Mouse (Mus musculus): ENCODE measurements at regions not wholly inside any gene's neighbourhood (a gene's known extent, or its start where the extent isn't known, plus 50 kb on each side); places are given as distances from the start of the nearest gene placed in this dataset.

GRCm38 (mm10) chr5:126266471-126266870 lies 734.9 kb downstream of the Tmem132b start:
- no peak overlapping the region for H3K9ac ChIP-seq (ENCODE audit: low read depth, low read length)
- no peaks in the 10 kb centered on the region for H3K36me3 ChIP-seq (ENCODE audit: insufficient read depth, low read length)
- no peaks in the 10 kb centered on the region for H3K4me1 ChIP-seq (replicated peaks; ENCODE audit: insufficient read depth, low read length)
- 70% methylated on average over 2 of the region's 2 CpGs for WGBS
- H3K4me3 ChIP-seq (replicated peaks; ENCODE audit: low read depth, low read length) = no peak overlapping the region
- TF ChIP-seq CTCF (IDR thresholded peaks at IDR 0.05; ENCODE audit: low read depth) = no peak
- no peak overlapping the region for H3K27ac ChIP-seq
- H3K4me2 ChIP-seq (ENCODE audit: low read length) = no peak overlapping the region
- DNase-seq (ENCODE audit: low spot score) (no peak), ATAC-seq (replicated peaks; ENCODE audit: low FRiP score, low read depth) (no peak)
- no peaks in the 10 kb centered on the region for H3K27me3 ChIP-seq (ENCODE audit: insufficient read depth, low read length)
- no peaks in the 10 kb centered on the region for H3K9me3 ChIP-seq (replicated peaks; ENCODE audit: low read length)

GRCm38 (mm10) chr5:126266929-126267609 lies 735.5 kb downstream of the Tmem132b start:
- no peak overlapping the region for H3K4me2 ChIP-seq (ENCODE audit: low read length)
- H3K9ac ChIP-seq (ENCODE audit: low read depth, low read length) = no peak overlapping the region
- H3K27ac ChIP-seq = no peak overlapping the region
- H3K4me3 ChIP-seq (replicated peaks; ENCODE audit: low read depth, low read length) = no peak overlapping the region
- no peak for ATAC-seq (replicated peaks; ENCODE audit: low FRiP score, low read depth)
- H3K27me3 ChIP-seq (ENCODE audit: insufficient read depth, low read length) = no peaks in the 10 kb centered on the region
- no peaks in the 10 kb centered on the region for H3K9me3 ChIP-seq (replicated peaks; ENCODE audit: low read length)
- H3K36me3 ChIP-seq (ENCODE audit: insufficient read depth, low read length) = no peaks in the 10 kb centered on the region
- DNase-seq (ENCODE audit: low spot score) = no peak
- TF ChIP-seq CTCF (IDR thresholded peaks at IDR 0.05; ENCODE audit: low read depth) = no peak
- WGBS = 67% methylated on average over 2 of the region's 2 CpGs
- no peaks in the 10 kb centered on the region for H3K4me1 ChIP-seq (replicated peaks; ENCODE audit: insufficient read depth, low read length)

GRCm38 (mm10) chr5:126268592-126268991 lies 737.0 kb downstream of the Tmem132b start:
- no peaks in the 10 kb centered on the region for H3K4me1 ChIP-seq (replicated peaks; ENCODE audit: insufficient read depth, low read length)
- H3K27me3 ChIP-seq (ENCODE audit: insufficient read depth, low read length) = no peaks in the 10 kb centered on the region
- H3K36me3 ChIP-seq (ENCODE audit: insufficient read depth, low read length) = no peaks in the 10 kb centered on the region
- ATAC-seq (replicated peaks; ENCODE audit: low FRiP score, low read depth) (no peak), DNase-seq (ENCODE audit: low spot score) (no peak)
- WGBS = 79% methylated on average over 4 of the region's 4 CpGs
- no peak overlapping the region for H3K27ac ChIP-seq
- no peak overlapping the region for H3K4me3 ChIP-seq (replicated peaks; ENCODE audit: low read depth, low read length)
- no peaks in the 10 kb centered on the region for H3K9me3 ChIP-seq (replicated peaks; ENCODE audit: low read length)
- no peak overlapping the region for H3K9ac ChIP-seq (ENCODE audit: low read depth, low read length)
- H3K4me2 ChIP-seq (ENCODE audit: low read length) = no peak overlapping the region
- TF ChIP-seq CTCF (IDR thresholded peaks at IDR 0.05; ENCODE audit: low read depth) = no peak

GRCm38 (mm10) chr5:126274316-126274715 lies 742.7 kb downstream of the Tmem132b start:
- 90% methylated on average over 8 of the region's 8 CpGs for WGBS
- Histone ChIP-seq H3K27ac (no peak overlapping the region), H3K4me2 (ENCODE audit: low read length) (no peak overlapping the region), H3K9ac (ENCODE audit: low read depth, low read length) (no peak overlapping the region), H3K4me3 (replicated peaks; ENCODE audit: low read depth, low read length) (no peak overlapping the region), H3K9me3 (replicated peaks; ENCODE audit: low read length) (no peaks in the 10 kb centered on the region), H3K27me3 (ENCODE audit: insufficient read depth, low read length) (no peaks in the 10 kb centered on the region), H3K4me1 (replicated peaks; ENCODE audit: insufficient read depth, low read length) (no peaks in the 10 kb centered on the region), H3K36me3 (ENCODE audit: insufficient read depth, low read length) (no peaks in the 10 kb centered on the region)
- TF ChIP-seq CTCF (IDR thresholded peaks at IDR 0.05; ENCODE audit: low read depth) = no peak
- DNase-seq (ENCODE audit: low spot score) (no peak), ATAC-seq (replicated peaks; ENCODE audit: low FRiP score, low read depth) (no peak)

- no peak for TF ChIP-seq CTCF (IDR thresholded peaks at IDR 0.05; ENCODE audit: low read depth)
- H3K9me3 ChIP-seq (replicated peaks; ENCODE audit: low read length) = no peaks in the 10 kb centered on the region
- 24% methylated on average over 10 of the region's 10 CpGs for WGBS
- no peak overlapping the region for H3K4me2 ChIP-seq (ENCODE audit: low read length)
- no peak overlapping the region for H3K4me3 ChIP-seq (replicated peaks; ENCODE audit: low read depth, low read length)
- H3K4me1 ChIP-seq (replicated peaks; ENCODE audit: insufficient read depth, low read length) = no peaks in the 10 kb centered on the region
- H3K9ac ChIP-seq (ENCODE audit: low read depth, low read length) = no peak overlapping the region
- no peaks in the 10 kb centered on the region for H3K36me3 ChIP-seq (ENCODE audit: insufficient read depth, low read length)
- H3K27me3 ChIP-seq (ENCODE audit: insufficient read depth, low read length) = no peaks in the 10 kb centered on the region
- ATAC-seq (replicated peaks; ENCODE audit: low FRiP score, low read depth) (no peak), DNase-seq (ENCODE audit: low spot score) (peak; percentile 4)
- H3K27ac ChIP-seq = no peak overlapping the region
These were observed 749.6 kb downstream of the Tmem132b start for GRCm38 (mm10) chr5:126281057-126281728.

- no peak overlapping the region for H3K4me3 ChIP-seq (replicated peaks; ENCODE audit: low read depth, low read length)
- 4% methylated on average over 7 of the region's 7 CpGs for WGBS
- ATAC-seq (replicated peaks; ENCODE audit: low FRiP score, low read depth) (no peak), DNase-seq (ENCODE audit: low spot score) (peak; percentile 1)
- no peak for TF ChIP-seq CTCF (IDR thresholded peaks at IDR 0.05; ENCODE audit: low read depth)
- no peak overlapping the region for H3K9ac ChIP-seq (ENCODE audit: low read depth, low read length)
- H3K36me3 ChIP-seq (ENCODE audit: insufficient read depth, low read length) = no peaks in the 10 kb centered on the region
- no peaks in the 10 kb centered on the region for H3K27me3 ChIP-seq (ENCODE audit: insufficient read depth, low read length)
- no peaks in the 10 kb centered on the region for H3K9me3 ChIP-seq (replicated peaks; ENCODE audit: low read length)
- H3K4me2 ChIP-seq (ENCODE audit: low read length) = no peak overlapping the region
- H3K27ac ChIP-seq = no peak overlapping the region
- no peaks in the 10 kb centered on the region for H3K4me1 ChIP-seq (replicated peaks; ENCODE audit: insufficient read depth, low read length)
These were observed 750.2 kb downstream of the Tmem132b start for GRCm38 (mm10) chr5:126281782-126282181.
